Mouse (Mus musculus) WW6 (cell line): ENCODE measurements around the gene Fbxl7.

Experiments used
- DNase-seq: peaks from one replicate; pipeline ENCODE4 v3.0.0-alpha.2; 2013; ENCODE audit warnings: low read depth, low spot score

The Fbxl7 gene

GRCm38 (mm10) chr15:26501024-26501423 is 394.4 kb downstream of the Fbxl7 start:
- no peak for DNase-seq
